Mouse (Mus musculus) cortical plate, adult 2 months (tissue): ENCODE measurements around the gene Lypd1.

Experiments used
- CTCF ChIP-seq: fragments of 200-500 bp; IDR thresholded peaks from 2 replicates; pipeline ENCODE4 v1.5.1; 2011; ENCODE audit warnings: mild to moderate bottlenecking, control low read depth, low read length; ENCODE audit not compliant: insufficient read depth; ENCODE audit errors: extremely low read depth
- POLR2A ChIP-seq: fragments of 200-500 bp; IDR thresholded peaks from 2 replicates; pipeline ENCODE4 v1.6.1; 2011; ENCODE audit warnings: mild to moderate bottlenecking, low read length, control low read depth; ENCODE audit not compliant: insufficient read depth; ENCODE audit errors: extremely low read depth

GRCm38 (mm10) chr1:125821101-125821500, 91.8 kb downstream of the Lypd1 start:
- TF ChIP-seq CTCF (no peak), POLR2A (no peak)
